14 mouse cellular contexts compared by ENCODE assay signal in the genomic region with DNA sequence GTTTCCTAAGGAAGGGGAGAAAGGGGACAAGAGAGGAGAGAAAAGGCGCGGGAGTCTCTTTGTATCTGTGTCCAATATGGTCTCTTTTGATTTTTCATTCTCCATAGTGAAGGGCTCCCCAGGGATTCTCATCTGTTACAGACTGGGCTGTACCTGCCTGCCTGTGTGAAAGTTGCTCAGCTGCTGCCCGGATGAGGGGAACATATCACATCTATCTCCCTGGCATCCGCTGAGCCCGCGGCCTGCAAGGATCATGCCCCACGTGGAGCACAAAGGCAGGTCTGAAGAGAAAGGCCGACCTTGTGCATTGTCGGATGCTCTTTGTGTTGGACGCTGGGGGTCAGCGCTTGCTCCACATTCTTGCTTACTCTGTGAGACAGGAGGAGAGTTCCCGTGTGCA.
A peak's percentile ranks its signal among the peaks of the same experiment; 100 is the strongest.
DNase-seq lines count a peak whose midpoint lies in the region; ATAC-seq lines count a peak whose summit lies in the region.
"Had no signal": no experiment of that assay in that cellular context is flagged by ENCODE, and none has a peak within 500 bp of the region (broad histone marks: within the 10 kb centered on the region; RNA-seq: fewer than 3 reads in every experiment).

No protein-coding gene starts in this region.

- DNase-seq in kidney, adult 9 months, result no peak
- DNase-seq in ZHBTc4 (ENCODE audit: low read depth, low spot score), result peak; percentile 68
- DNase-seq in embryonic facial prominence, embryonic 11.5 days (ENCODE audit: low spot score), result peak; percentile 2
- no peak for DNase-seq in layer of hippocampus, adult 8-10 months (ENCODE audit: low spot score in 2 of 2)
- no peak for DNase-seq in yolk sac, embryonic 10.5 days (ENCODE audit: low spot score)
- DNase-seq: cerebellum, adult 11 months; heart, postnatal 4 days; lung, embryonic 14.5 days had no signal

- H3K9me3 ChIP-seq in kidney, embryonic 16.5 days (ENCODE audit: low read length), result no peaks in the 10 kb centered on the region
- H3K9me3 ChIP-seq in embryonic facial prominence, embryonic 11.5 days (replicated peaks; ENCODE audit: control insufficient read depth, low read length), result no peaks in the 10 kb centered on the region
- H3K9me3 ChIP-seq in midbrain, embryonic 16.5 days (replicated peaks; ENCODE audit: control insufficient read depth, low read length, poor library complexity, severe bottlenecking), result no peaks in the 10 kb centered on the region
- H3K9me3 ChIP-seq: forebrain, embryonic 12.5 days; limb, embryonic 15.5 days had no signal

- H3K9ac ChIP-seq in kidney, embryonic 16.5 days (replicated peaks; ENCODE audit: low read length), result no peak overlapping the region
- no peak overlapping the region for H3K9ac ChIP-seq in embryonic facial prominence, embryonic 11.5 days (replicated peaks; ENCODE audit: low read length)
- no peak overlapping the region for H3K9ac ChIP-seq in midbrain, embryonic 16.5 days (ENCODE audit: low read depth, low read length)
- H3K9ac ChIP-seq: forebrain, embryonic 12.5 days; limb, embryonic 15.5 days; lung, embryonic 14.5 days had no signal

- 0 out of 2 replicates have a peak, but pooled peaks have one; percentile 51 for ATAC-seq in kidney, embryonic 16.5 days (ENCODE audit: low FRiP score, low TSS enrichment)
- ATAC-seq in embryonic facial prominence, embryonic 11.5 days (replicated peaks; ENCODE audit: insufficient number of reproducible peaks, low FRiP score, low TSS enrichment, low read depth), result 0 out of 2 replicates have a peak, but pooled peaks have one; percentile 18
- 0 out of 2 replicates have a peak, but pooled peaks have one; percentile 17 for ATAC-seq in midbrain, embryonic 16.5 days
- ATAC-seq in CD4-positive, CD25-positive, alpha-beta regulatory T cell, adult 4 months, result no peak

- 56% methylated on average over 12 of the region's 12 CpGs for WGBS in kidney, embryonic 16.5 days
- WGBS in embryonic facial prominence, embryonic 11.5 days, result 45% methylated on average over 12 of the region's 12 CpGs
- 8% methylated on average over 12 of the region's 12 CpGs for whole genome bisulfite sequencing in midbrain, embryonic 16.5 days

- no peak overlapping the region for H3K4me2 ChIP-seq in kidney, embryonic 16.5 days (replicated peaks; ENCODE audit: low read depth, low read length)
- H3K4me2 ChIP-seq in embryonic facial prominence, embryonic 11.5 days (ENCODE audit: low read depth, low read length), result no peak overlapping the region
- no peak overlapping the region for H3K4me2 ChIP-seq in midbrain, embryonic 16.5 days (ENCODE audit: low read length)
- H3K4me2 ChIP-seq: forebrain, embryonic 12.5 days; limb, embryonic 15.5 days; lung, embryonic 14.5 days had no signal

- no peak overlapping the region for H3K27ac ChIP-seq in kidney, embryonic 16.5 days (ENCODE audit: low read length)
- H3K27ac ChIP-seq in embryonic facial prominence, embryonic 11.5 days (replicated peaks; ENCODE audit: low read depth, low read length), result no peak overlapping the region
- no peak overlapping the region for H3K27ac ChIP-seq in midbrain, embryonic 16.5 days (ENCODE audit: low read length)
- H3K27ac ChIP-seq: forebrain, embryonic 12.5 days; limb, embryonic 15.5 days had no signal

- no peak overlapping the region for H3K4me3 ChIP-seq in kidney, embryonic 16.5 days (ENCODE audit: low read length)
- no peak overlapping the region for H3K4me3 ChIP-seq in embryonic facial prominence, embryonic 11.5 days (ENCODE audit: low read depth, low read length)
- no peak overlapping the region for H3K4me3 ChIP-seq in midbrain, embryonic 16.5 days (ENCODE audit: low read depth, low read length)
- H3K4me3 ChIP-seq: forebrain, embryonic 12.5 days; limb, embryonic 15.5 days had no signal

- no peaks in the 10 kb centered on the region for H3K36me3 ChIP-seq in kidney, embryonic 16.5 days (ENCODE audit: insufficient read depth, low read length)
- no peaks in the 10 kb centered on the region for H3K36me3 ChIP-seq in embryonic facial prominence, embryonic 11.5 days (replicated peaks; ENCODE audit: control insufficient read depth, insufficient read depth, low read depth, low read length)
- no peaks in the 10 kb centered on the region for H3K36me3 ChIP-seq in midbrain, embryonic 16.5 days (ENCODE audit: control insufficient read depth, insufficient read depth, low read length)
- H3K36me3 ChIP-seq: forebrain, embryonic 12.5 days; limb, embryonic 15.5 days had no signal

- H3K27me3 ChIP-seq in kidney, embryonic 16.5 days (ENCODE audit: insufficient read depth, low read length), result no peaks in the 10 kb centered on the region
- H3K27me3 ChIP-seq in embryonic facial prominence, embryonic 11.5 days (ENCODE audit: control insufficient read depth, insufficient read depth, low read length), result no peaks in the 10 kb centered on the region; the same call in 1 of the 2 replicates
- peaks cover 13% of the 10 kb centered on the region; the same call in 1 of the 2 replicates for H3K27me3 ChIP-seq in midbrain, embryonic 16.5 days (ENCODE audit: control insufficient read depth, insufficient read depth, low read depth, low read length)
- H3K27me3 ChIP-seq: CH12.LX; forebrain, embryonic 12.5 days; limb, embryonic 15.5 days had no signal

- no peaks in the 10 kb centered on the region for H3K4me1 ChIP-seq in kidney, embryonic 16.5 days (ENCODE audit: insufficient read depth, low read length)
- no peaks in the 10 kb centered on the region for H3K4me1 ChIP-seq in embryonic facial prominence, embryonic 11.5 days (ENCODE audit: control insufficient read depth, insufficient read depth, low read length)
- no peaks in the 10 kb centered on the region for H3K4me1 ChIP-seq in midbrain, embryonic 16.5 days (ENCODE audit: control insufficient read depth, insufficient read depth, low read length)
- H3K4me1 ChIP-seq: forebrain, embryonic 12.5 days; limb, embryonic 15.5 days had no signal

Comparison
In these comparisons a context has a peak if more than half of its experiments do, and no peak if none do; other contexts are left out.
1. DNase-seq: peak in ZHBTc4 (single experiment) and embryonic facial prominence, embryonic 11.5 days (single experiment); none in kidney, adult 9 months (single experiment), layer of hippocampus, adult 8-10 months (0 of 2) and yolk sac, embryonic 10.5 days (single experiment).